Mouse (Mus musculus) common myeloid progenitor, adult 5-6 weeks (primary cell): ENCODE results near the gene Crb2. TPM values are rescaled to one million over a fixed set of nuclear protein-coding genes. Genes with fewer than 3 reads are reported as not detected.

Experiments used
- ATAC-seq: replicated peaks from 2 replicates; pipeline ENCODE4 v1.8.0; 2016; ENCODE audit warnings: low read depth, mild to moderate bottlenecking, moderate TSS enrichment, inconsistent platforms; ENCODE audit not compliant: poor library complexity, severe bottlenecking
- total RNA-seq: library from RNA; stranded (forward); fragments of 200-1000, 187-1606 nt; gene quantifications from 2 replicates; pipeline ENCODE4 v1.2.3, GENCODE M21; 2017

The Crb2 gene
- not detected in 2 replicates for total RNA-seq

DNA sequence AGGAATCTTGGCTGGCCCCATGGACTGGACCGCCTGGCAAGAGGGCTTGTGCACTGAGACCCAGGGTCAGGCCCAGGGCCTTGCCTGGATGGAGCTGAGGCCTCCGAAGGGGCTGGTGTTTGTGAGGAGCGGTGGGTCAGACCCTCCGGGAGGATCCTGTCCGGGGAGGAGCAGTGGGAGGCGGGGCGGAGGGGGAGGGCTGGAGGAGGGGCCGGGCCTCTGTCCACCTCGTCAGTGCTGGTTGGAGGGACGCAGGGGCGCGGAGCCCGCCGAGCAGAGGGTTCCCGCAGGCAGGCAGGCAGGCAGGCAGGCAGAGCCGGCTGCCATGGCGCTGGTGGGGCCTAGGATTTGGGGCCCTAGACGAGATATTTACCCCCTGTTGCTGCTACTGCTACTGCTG lies at the start of gene Crb2:
Gene Crb2 (plus strand): TSS at position 234 of the 400 bp plus-strand sequence.
- no peak for ATAC-seq

GRCm38 (mm10) chr2:37731241-37731801 lies 44.7 kb upstream of the Crb2 start:
- peak; percentile 77 for ATAC-seq

GRCm38 (mm10) chr2:37734979-37735806 lies 40.9 kb upstream of the Crb2 start:
- ATAC-seq: peak; percentile 22; the same call in 1 of the 2 replicates

DNA sequence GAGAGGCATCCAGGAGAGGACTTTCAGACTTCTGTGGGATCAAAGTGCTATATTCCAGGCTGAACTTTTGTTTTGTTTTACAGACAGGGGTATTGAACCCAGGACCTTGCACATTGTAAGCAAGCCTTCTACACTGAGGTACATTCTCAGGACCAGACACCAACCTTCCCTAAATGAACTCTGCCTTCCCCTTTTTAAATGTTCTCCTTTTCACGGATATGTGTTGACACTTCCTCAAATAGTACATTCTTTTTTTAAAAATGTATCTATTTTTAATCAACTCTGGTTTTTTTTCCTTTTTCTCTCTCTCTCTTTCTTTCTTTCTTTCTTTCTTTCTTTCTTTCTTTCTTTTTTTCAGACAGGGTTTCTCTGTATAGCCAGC lies 40.3 kb upstream of the Crb2 start:
- ATAC-seq: peak; percentile 74

DNA sequence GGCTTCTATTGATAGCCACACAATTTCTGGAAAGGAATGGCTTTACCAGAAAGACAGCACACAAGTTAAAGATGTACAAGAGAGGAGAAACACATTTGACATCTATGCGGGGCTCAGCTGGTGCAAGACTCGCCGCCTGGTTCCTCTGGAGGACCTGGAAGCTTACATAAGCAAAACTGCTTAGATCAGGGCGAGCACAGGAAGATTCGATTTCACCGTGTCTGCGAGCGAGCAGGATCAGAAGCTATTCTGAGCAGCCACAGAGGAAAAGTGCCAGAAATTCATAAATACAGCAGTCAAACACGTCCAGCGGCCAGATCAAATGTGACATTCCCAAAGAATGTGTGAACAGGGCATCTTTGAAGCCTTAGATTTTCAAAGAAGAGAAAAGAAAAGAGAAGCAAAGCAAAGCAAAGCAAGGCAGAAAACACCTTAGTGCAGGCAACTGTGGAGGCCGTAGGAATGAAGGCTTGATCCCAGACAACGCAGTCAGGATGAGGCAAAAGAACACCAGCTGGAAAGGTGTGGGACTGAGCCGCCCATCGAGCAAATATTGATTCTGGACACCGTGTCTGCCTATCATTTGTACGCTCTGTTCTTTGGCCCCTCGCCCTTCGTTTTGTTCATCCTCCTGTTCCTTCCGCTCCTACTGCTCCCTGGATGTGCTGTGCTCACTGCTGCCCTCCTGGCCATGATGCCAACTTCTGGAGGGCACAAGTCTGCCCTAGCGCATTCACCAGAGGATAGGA lies 34.1 kb upstream of the Crb2 start:
- ATAC-seq: no peak

DNA sequence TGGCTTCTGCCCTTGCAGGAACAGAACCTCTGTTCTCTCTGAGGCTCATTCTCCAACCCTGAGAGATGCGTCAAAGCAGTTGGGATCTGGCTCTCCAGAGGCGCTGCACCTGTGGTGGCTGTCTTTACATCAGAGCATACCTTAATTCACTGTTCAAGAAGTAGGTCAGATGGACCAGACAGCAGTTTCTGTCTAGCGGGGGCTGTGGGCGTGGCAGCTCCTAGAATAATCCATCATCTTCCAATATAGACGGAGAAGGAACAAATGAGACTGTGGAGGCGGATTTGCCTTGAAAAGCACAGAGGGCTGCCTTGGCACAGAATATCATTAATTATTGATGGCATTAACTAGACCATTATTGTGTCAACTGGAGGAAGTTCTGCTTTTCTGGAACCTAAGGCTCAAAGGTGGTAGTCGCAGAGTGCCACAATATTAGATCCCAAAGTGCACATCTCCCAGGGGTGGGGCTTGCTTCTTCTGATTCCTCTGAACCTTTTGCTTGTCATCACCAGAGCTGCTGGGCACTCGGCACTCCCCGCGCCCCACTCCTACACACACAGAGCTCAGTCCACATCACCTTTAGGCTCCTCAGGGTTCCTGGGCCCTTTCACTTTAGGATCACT lies 31.2 kb upstream of the Crb2 start:
- ATAC-seq: no peak

GRCm38 (mm10) chr2:37746293-37747049 lies 29.6 kb upstream of the Crb2 start:
- no peak for ATAC-seq

DNA sequence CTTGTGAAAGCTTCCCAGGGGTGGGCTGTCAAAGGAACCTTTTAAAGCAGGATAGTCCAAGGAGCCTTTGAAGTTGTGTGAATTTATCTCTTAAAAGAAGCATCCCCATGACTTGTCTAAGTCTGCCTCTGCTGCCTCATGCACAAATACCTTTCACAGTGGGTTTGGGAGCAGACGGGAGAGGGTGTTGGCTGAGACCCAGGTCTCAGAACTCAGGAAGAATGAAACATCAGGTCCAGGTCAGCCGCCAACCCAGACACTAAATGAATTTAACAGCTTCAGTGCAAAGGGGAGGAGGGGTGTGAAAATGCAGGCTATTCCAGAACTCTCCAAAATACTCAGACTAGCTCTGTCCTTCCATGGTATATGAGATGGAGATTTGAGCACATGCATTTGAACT lies 28.1 kb upstream of the Crb2 start:
- no peak for ATAC-seq

DNA sequence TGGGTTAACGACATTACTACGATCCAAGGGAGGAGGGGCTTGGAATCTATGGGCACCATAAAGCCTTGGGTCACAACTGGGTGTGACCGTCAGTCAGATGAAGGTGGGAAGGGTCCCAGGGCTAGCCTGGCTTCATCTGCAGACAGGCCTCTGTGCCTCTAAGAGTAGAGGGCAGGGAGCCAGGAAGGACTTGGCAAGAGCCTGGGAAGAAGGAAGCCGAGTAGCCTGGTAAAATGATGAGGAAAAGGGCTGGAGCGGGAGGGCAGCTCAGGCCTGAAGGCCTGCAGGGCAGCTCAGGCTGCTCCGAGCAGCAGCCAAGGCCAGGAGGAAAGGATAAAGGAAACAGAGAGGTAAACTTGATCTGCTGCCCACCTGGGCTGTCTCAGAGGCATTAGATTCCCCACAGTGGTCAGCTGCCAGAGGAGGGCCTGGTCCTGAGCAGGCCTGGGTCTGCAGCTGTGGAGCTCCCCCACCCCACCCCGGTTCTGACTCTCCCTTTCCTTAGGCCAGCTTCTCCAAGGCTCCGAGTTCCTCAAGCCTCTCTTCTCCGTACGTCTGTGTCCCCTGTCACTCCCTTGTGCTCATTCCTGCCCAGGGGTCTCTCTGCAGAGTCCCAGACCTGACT lies 27.5 kb upstream of the Crb2 start:
- ATAC-seq: no peak

DNA sequence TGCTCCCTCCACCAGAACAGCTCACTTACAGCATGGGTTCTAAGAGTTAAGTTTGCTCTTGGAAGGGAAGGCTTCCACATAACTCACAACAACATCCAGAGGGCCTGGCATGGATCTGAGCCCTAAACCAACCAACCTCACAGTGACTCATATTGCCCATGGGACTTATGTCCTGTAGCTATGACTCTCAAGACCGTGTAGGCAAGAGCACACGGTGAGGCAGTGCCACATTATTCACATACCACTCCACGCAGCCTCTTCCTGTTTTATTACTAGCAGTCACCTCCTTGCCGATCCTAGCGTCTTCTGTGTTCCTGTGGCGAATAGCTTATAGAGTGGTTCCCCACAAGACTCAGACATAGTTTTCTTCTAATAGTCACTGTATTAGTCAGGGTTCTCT lies 26.7 kb upstream of the Crb2 start:
- peak; percentile 63 for ATAC-seq

GRCm38 (mm10) chr2:37751114-37751513 lies 24.9 kb upstream of the Crb2 start:
- ATAC-seq: no peak

DNA sequence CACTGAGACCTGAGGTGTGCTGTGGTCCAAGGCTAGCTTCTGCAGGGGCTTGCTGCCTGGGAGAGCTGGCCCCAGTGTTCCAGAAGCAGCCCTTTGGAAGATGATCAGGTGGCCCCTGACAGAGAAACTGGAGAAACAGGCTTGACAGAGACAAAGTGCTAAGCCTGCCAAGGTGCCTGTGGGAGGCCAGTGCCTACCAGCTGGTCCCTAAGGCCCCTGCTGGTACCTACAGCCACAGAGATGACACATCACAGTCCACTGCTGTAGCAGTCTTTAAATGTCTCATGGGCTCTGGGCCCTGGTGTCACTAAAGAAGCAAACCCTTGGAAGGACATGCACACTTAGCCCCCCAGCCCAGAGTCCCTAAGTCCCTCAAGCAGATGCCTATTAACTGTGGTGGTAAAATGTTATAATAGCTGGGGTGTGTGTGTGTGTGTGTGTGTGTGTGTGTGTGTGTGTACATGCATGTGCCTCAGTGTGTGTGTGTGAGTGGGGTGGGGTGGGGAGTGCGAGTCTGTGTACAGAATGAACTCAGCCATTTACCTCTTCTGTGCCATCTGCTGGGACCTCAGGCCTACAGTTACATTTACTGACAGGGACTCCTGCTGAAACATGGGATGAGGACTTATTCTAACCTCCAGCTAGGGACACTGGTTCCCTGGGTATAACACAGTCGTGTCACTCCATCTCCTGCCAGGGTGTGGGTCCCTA lies 19.7 kb upstream of the Crb2 start:
- no peak for ATAC-seq

- peak; percentile 96 for ATAC-seq
These were observed 19.0 kb upstream of the Crb2 start for GRCm38 (mm10) chr2:37757016-37757415.

- ATAC-seq: no peak
These were observed 18.3 kb upstream of the Crb2 start for GRCm38 (mm10) chr2:37757784-37758183.

DNA sequence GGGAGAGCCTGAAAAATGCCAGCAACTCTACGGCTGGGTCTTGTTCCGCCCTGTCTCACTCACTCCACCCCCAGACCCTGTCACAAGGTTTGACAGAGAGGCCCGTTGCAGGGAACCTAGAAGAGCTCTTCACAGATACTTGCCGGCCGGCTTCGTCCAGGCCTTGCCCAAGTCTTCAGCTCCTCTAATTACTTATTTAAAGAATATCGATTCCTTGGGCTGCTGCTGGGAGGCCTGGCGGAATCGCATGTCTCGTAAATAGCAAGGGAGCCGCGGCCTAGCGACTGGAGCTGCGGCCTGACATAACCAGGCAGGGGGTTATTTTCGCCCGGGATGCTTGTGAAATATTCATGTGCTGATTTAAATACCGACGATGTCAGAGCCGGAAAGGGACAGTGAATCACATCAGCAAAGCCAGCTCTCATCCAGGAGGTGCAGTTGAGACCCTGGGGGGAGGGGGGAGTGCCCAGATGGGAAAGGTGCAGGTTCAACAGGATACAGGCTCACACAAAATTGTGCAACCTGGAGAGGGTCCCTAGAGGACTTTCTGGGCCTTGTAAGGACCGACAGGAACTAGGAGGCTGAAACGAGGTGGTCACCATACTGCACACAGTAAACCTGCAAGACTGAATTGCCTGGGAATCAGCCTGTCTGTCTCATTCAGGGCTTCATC lies 17.6 kb upstream of the Crb2 start:
- ATAC-seq: no peak

GRCm38 (mm10) chr2:37760633-37761032 lies 15.4 kb upstream of the Crb2 start:
- ATAC-seq: no peak

GRCm38 (mm10) chr2:37763638-37764037 lies 12.4 kb upstream of the Crb2 start:
- no peak for ATAC-seq

- no peak for ATAC-seq
These were observed 11.5 kb upstream of the Crb2 start for GRCm38 (mm10) chr2:37764514-37764913.
